Mouse (Mus musculus) embryonic facial prominence, embryonic 13.5 days (tissue): Measurements from ENCODE around the gene Ube2g2. TPM values are rescaled to one million over a fixed set of nuclear protein-coding genes. Genes with fewer than 3 reads are reported as not detected.

Source experiments
- ATAC-seq: fragments of 200-750 bp; cut with Nextera tagmentation; 2 replicates; pipeline ENCODE4 v1.8.0; 2017; ENCODE audit warnings: low read depth; ENCODE audit not compliant: insufficient number of reproducible peaks, insufficient read depth, low FRiP score, low TSS enrichment
- H3K27ac ChIP-seq: fragments of 300-500 bp; sonication (generic); 2 replicates; pipeline ENCODE4 v1.5.1; 2015; ENCODE audit warnings: moderate library complexity, mild to moderate bottlenecking, inconsistent platforms
- H3K27me3 ChIP-seq: fragments of 300-500 bp; sonication (generic); 2 replicates; pipeline ENCODE4 v1.6.1; 2015; ENCODE audit warnings: mild to moderate bottlenecking, inconsistent platforms
- H3K36me3 ChIP-seq: fragments of 300-500 bp; sonication (generic); 2 replicates; pipeline ENCODE4 v1.6.1; 2015; ENCODE audit warnings: mild to moderate bottlenecking, inconsistent platforms
- H3K4me1 ChIP-seq: fragments of 300-500 bp; sonication (generic); 2 replicates; pipeline ENCODE4 v1.6.1; 2015; ENCODE audit warnings: inconsistent platforms
- H3K4me2 ChIP-seq: fragments of 300-500 bp; sonication (generic); 2 replicates; pipeline ENCODE4 v1.6.1; 2015; ENCODE audit warnings: moderate library complexity, mild to moderate bottlenecking, inconsistent platforms
- H3K4me3 ChIP-seq: fragments of 300-500 bp; sonication (generic); 2 replicates; pipeline ENCODE4 v1.5.1; 2015; ENCODE audit warnings: mild to moderate bottlenecking, inconsistent platforms
- H3K9ac ChIP-seq: fragments of 300-500 bp; sonication (generic); 2 replicates; pipeline ENCODE4 v1.6.1; 2015; ENCODE audit warnings: mild to moderate bottlenecking, inconsistent platforms
- H3K9me3 ChIP-seq: fragments of 300-500 bp; sonication (generic); 2 replicates; pipeline ENCODE4 v1.6.1; 2016; ENCODE audit warnings: inconsistent platforms
- WGBS: fragments of 180-500 bp; shearing (Covaris S2); methylation state at CpG from one replicate; pipeline ENCODE4 v1.1.7; 2015; ENCODE audit warnings: mixed read lengths; 5-methylcytosine and 5-hydroxymethylcytosine counted together
- polyA plus RNA-seq: library from polyadenylated mRNA; unstranded; fragments of >200 nt; fragmentation: Nextera tagmentation; extraction: Ambion mirVana; gene quantifications from 2 replicates; pipeline ENCODE4 v1.2.1, GENCODE M21; 2015

Ube2g2 gene
- polyA plus RNA-seq, 1 experiment from 2014 or later, result 76.4 TPM

DNA sequence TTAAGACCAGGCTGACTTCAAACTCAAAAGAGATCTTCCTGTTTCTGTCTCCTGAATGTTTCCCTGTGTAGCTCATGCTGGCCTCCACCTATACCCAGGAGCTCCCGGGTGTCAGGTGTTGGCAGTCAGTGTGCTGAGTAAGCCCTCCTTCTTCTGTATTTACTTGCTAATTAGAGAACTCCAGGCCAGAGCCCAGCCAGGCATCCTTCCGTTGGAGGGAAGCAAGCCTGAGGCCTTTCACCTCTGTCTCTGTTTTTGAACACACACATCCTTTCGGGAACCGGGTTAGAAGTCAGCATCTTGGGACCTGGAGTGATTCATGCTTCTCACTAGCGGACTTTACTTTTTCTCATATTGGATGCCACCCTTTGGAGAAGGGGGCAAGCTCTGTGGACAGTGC, 14.6 kb upstream of the Ube2g2 start:
- H3K4me1 ChIP-seq, result peaks cover 17% of the 10 kb centered on the region
- H3K27ac ChIP-seq, result no peak overlapping the region
- ATAC-seq, result no peak
- H3K9ac ChIP-seq, result 0 out of 2 replicates have a peak overlapping the region, but pooled peaks have one; percentile 83
- no peaks in the 10 kb centered on the region for H3K9me3 ChIP-seq
- peak overlapping the region; percentile 83 for H3K4me3 ChIP-seq
- H3K4me2 ChIP-seq, result peak overlapping the region; percentile 93
- H3K36me3 ChIP-seq, result peaks cover 40% of the 10 kb centered on the region
- WGBS, result 71% methylated on average over 5 of the region's 5 CpGs
- H3K27me3 ChIP-seq, result no peaks in the 10 kb centered on the region

DNA sequence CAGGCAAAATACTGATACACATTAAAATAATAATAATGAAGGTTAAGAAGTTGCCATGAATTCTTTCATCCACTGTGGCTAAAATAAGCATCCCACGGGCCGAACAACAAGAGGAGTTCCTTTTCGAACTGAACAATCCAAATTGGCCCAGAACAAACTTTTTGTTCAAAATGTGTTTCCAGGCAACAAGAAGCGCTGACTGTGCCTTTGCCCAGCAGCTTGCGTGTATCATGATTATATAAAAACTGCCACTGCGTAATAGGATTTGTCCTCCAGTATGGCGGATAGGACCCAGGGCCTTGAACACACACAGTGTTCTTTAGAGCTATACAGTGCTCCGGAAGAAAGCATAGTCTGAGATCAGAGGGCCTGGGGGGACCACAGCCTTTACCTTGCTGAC, 13.5 kb upstream of the Ube2g2 start:
- H3K4me3 ChIP-seq, result no peak overlapping the region
- WGBS, result 92% methylated on average over 8 of the region's 8 CpGs
- no peak overlapping the region for H3K9ac ChIP-seq
- H3K36me3 ChIP-seq, result peaks cover 50% of the 10 kb centered on the region
- no peak overlapping the region for H3K4me2 ChIP-seq
- ATAC-seq, result no peak
- H3K9me3 ChIP-seq, result no peaks in the 10 kb centered on the region
- H3K27ac ChIP-seq, result no peak overlapping the region
- peaks cover 17% of the 10 kb centered on the region for H3K4me1 ChIP-seq
- H3K27me3 ChIP-seq, result no peaks in the 10 kb centered on the region

DNA sequence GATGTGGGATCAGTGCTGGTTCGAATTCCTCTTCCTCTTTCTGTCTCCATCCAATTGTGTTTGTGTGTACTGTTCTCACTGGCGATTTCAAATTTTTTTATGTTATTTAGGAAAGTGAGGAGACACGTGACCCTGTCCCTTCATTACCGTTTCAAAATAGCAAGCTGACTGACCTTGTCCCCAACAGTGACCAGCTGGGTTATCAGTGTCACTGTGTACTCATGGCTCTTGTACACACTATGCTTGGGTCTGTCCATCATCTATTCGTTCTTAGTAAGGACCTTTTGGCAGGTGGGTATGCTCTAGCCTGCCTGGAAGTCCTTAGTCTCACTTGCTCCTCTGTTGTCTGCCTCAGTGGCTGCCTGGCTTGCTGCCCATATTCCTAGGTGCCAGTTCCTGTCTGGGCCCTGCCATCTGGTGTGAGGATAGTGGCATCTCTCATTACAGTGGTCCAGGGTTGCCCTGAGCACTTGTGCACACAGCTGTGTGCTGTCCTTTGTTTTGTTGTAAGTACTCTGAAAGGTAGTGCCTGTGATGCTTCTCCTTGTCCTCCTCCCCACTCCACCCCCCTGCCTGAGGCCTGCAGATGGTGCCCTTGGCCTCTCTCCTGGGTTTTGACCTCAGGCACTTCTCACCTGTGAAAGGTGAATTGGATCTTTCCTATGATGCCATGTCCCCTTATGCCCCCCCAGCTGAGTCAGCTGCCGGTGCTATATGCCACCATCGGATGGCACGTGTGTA, 11.7 kb upstream of the Ube2g2 start:
- WGBS, result 89% methylated on average over 8 of the region's 8 CpGs

DNA sequence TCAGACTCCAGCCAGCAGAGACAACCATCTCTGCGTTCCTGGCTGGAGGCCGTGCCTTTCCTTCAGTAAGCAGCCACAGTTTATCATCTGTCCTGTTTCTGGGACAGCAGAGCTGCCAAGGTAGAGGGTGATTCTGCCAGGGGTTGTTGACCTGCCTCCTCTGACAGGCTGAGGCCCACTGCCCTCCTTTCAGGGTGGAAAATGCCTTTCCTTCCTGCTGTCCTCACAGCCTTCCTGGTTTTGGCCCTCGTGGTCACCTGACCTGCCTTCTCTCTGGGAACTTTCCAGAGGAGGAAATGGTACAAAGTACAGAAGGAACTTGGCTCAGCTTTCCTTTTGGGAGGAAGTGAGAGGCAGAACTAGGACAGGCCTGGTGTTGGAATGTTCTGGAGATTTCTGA, 8.7 kb upstream of the Ube2g2 start:
- ATAC-seq, result no peak
- H3K9me3 ChIP-seq, result no peaks in the 10 kb centered on the region

More for the DNA sequence above, 11.7 kb upstream of the Ube2g2 start:
- Histone ChIP-seq H3K9me3 (no peaks in the 10 kb centered on the region), H3K27me3 (no peaks in the 10 kb centered on the region), H3K4me1 (peaks cover 17% of the 10 kb centered on the region), H3K4me2 (no peak overlapping the region), H3K4me3 (no peak overlapping the region), H3K9ac (no peak overlapping the region), H3K27ac (no peak overlapping the region), H3K36me3 (peaks cover 68% of the 10 kb centered on the region)
- no peak for ATAC-seq

DNA sequence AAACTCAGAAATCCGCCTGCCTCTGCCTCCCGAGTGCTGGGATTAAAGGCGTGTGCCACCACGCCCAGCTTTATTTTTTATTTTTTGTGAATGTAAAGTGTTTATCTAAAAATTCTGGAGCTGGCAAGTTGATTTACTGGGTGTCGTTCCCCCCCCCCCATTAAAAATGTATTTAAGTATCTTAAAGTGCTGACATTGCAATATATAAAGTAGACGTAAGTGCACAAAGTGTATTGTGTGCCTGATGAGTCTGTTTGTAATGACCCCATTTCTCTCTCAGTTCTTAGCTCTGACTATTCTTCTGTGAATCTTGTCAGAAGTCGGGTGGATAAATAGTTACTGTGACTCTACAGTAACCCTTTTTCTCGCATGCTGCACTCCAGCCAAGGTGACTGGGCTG, 6.4 kb upstream of the Ube2g2 start:
- Histone ChIP-seq H3K4me3 (no peak overlapping the region), H3K4me1 (no peaks in the 10 kb centered on the region), H3K27ac (no peak overlapping the region), H3K4me2 (no peak overlapping the region), H3K36me3 (peaks cover 78% of the 10 kb centered on the region), H3K27me3 (no peaks in the 10 kb centered on the region), H3K9me3 (no peaks in the 10 kb centered on the region), H3K9ac (no peak overlapping the region)
- no peak for ATAC-seq
- whole genome bisulfite sequencing, result 92% methylated on average over 8 of the region's 8 CpGs

More for the DNA sequence above, 8.7 kb upstream of the Ube2g2 start:
- no peaks in the 10 kb centered on the region for H3K4me1 ChIP-seq
- H3K9ac ChIP-seq, result no peak overlapping the region
- peaks cover 84% of the 10 kb centered on the region for H3K36me3 ChIP-seq
- H3K4me3 ChIP-seq, result no peak overlapping the region
- no peaks in the 10 kb centered on the region for H3K27me3 ChIP-seq
- H3K27ac ChIP-seq, result no peak overlapping the region
- H3K4me2 ChIP-seq, result no peak overlapping the region
- WGBS, result 84% methylated on average over 3 of the region's 3 CpGs

DNA sequence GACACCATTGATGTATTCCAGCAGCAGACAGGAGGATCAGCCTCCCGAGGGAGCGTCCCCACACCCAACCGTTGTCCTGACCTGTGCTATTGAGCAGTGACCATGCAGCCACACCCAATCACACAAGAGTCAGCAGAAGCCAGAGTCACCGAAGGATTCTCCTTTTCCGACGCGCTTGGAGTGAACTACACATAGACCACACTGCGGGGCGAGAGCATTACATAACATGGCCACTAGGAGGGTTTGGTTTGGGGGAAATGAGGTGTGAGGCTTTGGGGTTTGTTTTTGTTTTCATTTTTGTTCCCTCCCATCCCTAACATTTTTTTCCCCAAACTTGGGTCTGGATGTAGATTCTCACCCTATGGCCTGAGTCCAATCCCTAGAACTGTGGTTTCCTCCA, 5.9 kb upstream of the Ube2g2 start:
- Histone ChIP-seq H3K4me2 (no peak overlapping the region), H3K27me3 (no peaks in the 10 kb centered on the region), H3K9ac (no peak overlapping the region), H3K4me3 (no peak overlapping the region), H3K4me1 (no peaks in the 10 kb centered on the region), H3K36me3 (peaks cover 73% of the 10 kb centered on the region), H3K9me3 (no peaks in the 10 kb centered on the region), H3K27ac (no peak overlapping the region)
- no peak for ATAC-seq
- 95% methylated on average over 9 of the region's 9 CpGs for WGBS

DNA sequence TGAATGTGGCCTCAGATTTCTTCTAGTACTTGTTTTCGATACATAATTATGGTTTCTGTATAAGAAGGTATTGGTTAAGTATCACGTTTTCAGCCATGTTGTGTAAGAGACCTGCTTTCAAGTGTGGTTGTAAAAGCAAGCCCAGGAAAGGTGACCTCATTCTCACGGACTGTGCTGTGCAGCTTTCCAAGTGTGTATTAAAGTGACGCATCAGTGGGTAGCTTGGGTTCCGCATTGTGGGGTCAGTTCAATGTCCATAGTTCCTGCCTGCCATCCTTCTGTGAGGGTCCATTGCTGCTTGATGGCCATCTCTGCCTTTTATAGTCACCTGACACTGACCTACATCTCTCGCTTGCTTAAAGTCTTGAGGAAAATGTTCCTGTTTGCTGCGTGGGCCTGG, 5.1 kb upstream of the Ube2g2 start:
- Histone ChIP-seq H3K9me3 (no peaks in the 10 kb centered on the region), H3K9ac (no peak overlapping the region), H3K27me3 (no peaks in the 10 kb centered on the region), H3K36me3 (peaks cover 66% of the 10 kb centered on the region), H3K4me1 (peaks cover 3% of the 10 kb centered on the region; the same call in 1 of the 2 replicates), H3K4me3 (no peak overlapping the region), H3K4me2 (no peak overlapping the region), H3K27ac (no peak overlapping the region)
- WGBS, result 92% methylated on average over 7 of the region's 7 CpGs
- ATAC-seq, result no peak

DNA sequence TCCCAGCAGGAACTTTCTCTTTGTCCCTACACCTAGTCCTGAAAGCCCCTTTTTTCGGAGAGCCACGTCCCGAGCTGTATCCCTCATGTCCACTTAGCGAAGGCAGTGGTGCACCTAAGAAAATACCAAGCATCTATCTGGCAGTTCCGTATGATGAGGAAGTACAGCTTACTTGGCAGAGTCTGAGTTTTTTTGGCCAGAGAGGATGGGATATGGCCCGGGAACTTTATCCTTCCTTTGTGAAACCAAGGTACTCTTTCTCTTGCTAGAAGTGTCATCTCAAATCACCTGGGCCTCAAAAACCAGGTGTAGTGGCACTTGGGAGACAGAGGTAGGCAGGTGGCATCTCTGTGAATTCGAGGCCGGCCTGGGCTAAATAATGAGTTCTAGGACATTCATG, 529 bp upstream of the Ube2g2 start:
- H3K4me2 ChIP-seq, result peak overlapping the region; percentile 82
- no peaks in the 10 kb centered on the region for H3K9me3 ChIP-seq
- WGBS, result 75% methylated on average over 8 of the region's 8 CpGs
- no peaks in the 10 kb centered on the region for H3K27me3 ChIP-seq
- H3K36me3 ChIP-seq, result peaks cover 24% of the 10 kb centered on the region
- H3K4me3 ChIP-seq, result peak overlapping the region; percentile 97
- H3K4me1 ChIP-seq, result peaks cover 26% of the 10 kb centered on the region
- peak overlapping the region; percentile 87 for H3K27ac ChIP-seq
- no peak for ATAC-seq
- H3K9ac ChIP-seq, result peak overlapping the region; percentile 98

DNA sequence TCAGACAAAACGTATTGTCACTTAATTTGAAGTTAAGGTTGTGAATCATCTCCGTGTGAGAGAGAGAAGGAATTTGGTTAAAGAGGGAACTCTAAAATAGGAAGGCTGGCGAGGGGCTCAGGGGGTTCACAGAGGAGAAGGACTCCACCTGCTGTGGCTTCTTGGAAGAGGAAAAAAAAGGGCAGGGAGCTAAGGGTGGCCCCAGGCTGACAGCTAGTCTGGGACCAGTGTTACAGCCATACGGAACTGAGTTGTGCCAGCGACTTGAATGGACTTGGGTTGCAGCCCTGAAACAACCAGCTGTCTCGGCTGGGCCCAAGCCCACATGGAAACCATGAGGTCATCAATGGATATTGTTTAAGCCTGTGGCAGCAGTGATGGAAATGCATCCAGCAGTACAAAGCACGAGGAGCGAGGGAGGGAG, 1.0 kb downstream of the Ube2g2 start:
- ATAC-seq, result no peak
- peak overlapping the region; percentile 98 for H3K9ac ChIP-seq
- H3K27ac ChIP-seq, result no peak overlapping the region
- peaks cover 9% of the 10 kb centered on the region for H3K36me3 ChIP-seq
- WGBS, result 7% methylated on average over 8 of the region's 8 CpGs
- H3K9me3 ChIP-seq, result no peaks in the 10 kb centered on the region
- H3K4me3 ChIP-seq, result peak overlapping the region; percentile 97
- peaks cover 26% of the 10 kb centered on the region for H3K4me1 ChIP-seq
- peak overlapping the region; percentile 82 for H3K4me2 ChIP-seq
- no peaks in the 10 kb centered on the region for H3K27me3 ChIP-seq

DNA sequence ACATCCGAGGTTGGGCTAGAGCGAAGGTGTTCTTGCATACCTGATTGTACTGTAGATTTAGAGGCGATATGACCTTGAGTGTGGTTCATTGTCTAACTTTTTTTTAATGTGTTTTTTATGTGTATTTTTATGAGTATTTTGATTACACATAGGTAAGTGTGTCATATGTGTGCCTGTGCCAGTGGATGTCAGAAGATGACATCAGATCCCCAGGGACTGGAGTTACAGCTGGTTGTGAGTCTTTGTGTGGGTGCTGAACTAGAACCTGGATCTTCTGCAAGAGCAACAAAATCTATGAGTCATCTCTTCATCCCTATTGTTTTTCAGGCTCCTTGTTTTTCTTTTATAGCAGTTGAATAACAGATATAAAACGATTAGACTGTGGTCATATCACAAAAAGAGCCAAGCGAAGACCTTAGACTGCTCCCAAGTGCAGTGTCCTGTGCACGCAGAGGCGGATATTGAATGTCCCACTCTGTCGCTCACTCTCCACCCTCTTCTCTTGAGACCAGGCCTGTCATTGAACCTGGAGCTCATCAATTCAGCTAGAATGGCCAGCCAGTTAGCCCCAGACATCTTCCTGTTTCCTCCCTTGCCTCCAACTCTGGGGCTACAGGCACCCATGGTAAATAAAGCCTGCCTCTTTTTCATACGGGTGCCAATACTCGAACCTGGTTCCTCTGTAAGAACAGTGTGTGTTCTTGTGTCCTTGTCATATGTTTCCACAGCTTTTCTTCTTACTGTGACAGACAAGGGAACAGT, 1.7 kb downstream of the Ube2g2 start:
- peak overlapping the region; percentile 98 for H3K9ac ChIP-seq
- no peaks in the 10 kb centered on the region for H3K9me3 ChIP-seq
- ATAC-seq, result no peak
- peak overlapping the region; percentile 97 for H3K4me3 ChIP-seq
- peaks cover 26% of the 10 kb centered on the region for H3K4me1 ChIP-seq
- H3K27ac ChIP-seq, result 0 out of 2 replicates have a peak overlapping the region, but pooled peaks have one; percentile 39
- peak overlapping the region; percentile 82 for H3K4me2 ChIP-seq
- H3K36me3 ChIP-seq, result peaks cover 4% of the 10 kb centered on the region; the same call in 1 of the 2 replicates
- no peaks in the 10 kb centered on the region for H3K27me3 ChIP-seq
- 91% methylated on average over 10 of the region's 10 CpGs for WGBS

DNA sequence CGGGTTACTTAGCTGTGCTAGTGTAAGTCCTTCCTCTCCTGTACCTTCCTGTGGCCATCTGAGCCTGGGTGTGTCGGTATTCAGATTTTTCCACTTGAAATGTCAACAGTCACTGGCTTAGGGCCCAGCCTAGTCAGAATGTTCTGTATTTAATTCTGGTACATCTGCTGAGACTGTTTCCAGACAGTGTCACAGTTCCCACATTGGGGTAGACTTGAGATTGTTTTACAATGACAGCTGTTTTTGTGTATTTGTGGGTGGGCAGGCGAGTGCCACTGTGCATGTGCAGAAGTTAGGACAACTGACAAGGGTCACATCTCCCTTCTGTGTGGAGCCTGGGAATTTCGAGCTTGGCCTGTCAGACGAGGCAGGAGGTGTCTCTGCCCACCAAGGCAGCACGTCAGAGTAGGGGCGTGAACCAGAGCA, 2.5 kb downstream of the Ube2g2 start:
- Histone ChIP-seq H3K4me1 (peaks cover 26% of the 10 kb centered on the region), H3K27me3 (no peaks in the 10 kb centered on the region), H3K36me3 (no peaks in the 10 kb centered on the region; the same call in 1 of the 2 replicates), H3K27ac (peak overlapping the region; percentile 39; the same call in 1 of the 2 replicates), H3K4me2 (peak overlapping the region; percentile 82; the same call in 1 of the 2 replicates), H3K9me3 (no peaks in the 10 kb centered on the region), H3K4me3 (no peak overlapping the region), H3K9ac (peak overlapping the region; percentile 40; the same call in 1 of the 2 replicates)
- no peak for ATAC-seq
- WGBS, result 72% methylated on average over 7 of the region's 7 CpGs
